Mouse (Mus musculus): Measurements from ENCODE around the gene Cip2a.

DNA sequence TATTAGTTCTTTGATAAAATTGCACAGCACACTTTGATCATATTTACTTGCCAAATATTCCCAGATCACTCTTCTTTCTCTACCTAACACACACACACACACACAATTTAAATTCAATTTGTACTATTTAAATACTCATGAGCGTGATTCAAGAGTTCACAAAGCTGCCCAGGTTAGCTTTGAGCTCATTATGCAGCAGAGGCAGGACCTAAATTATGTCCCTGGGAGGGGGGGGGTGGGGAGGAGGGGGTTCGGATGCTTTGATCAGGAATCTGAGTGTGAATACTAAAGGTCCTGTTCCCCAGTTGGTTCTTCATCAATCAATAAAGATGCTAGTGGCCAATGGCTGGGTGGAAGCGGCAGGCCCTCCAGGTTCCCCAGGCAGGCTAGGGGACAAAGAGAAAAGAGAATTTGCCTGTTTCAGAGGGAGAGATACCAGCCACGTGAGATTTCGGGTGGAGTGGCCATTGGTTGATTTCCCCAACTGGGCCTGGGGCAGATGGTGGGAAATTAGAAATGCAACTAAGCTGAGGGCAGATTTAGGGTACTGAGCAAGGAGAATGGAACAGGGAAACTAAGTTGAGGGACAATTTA is 8.9 kb upstream of the Cip2a start:
- TF ChIP-seq CTCF (IDR thresholded peaks at IDR 0.05; ENCODE audit: low read depth, low read length) (no peak), POLR2A (IDR thresholded peaks at IDR 0.05; ENCODE audit: extremely low read depth, insufficient read depth, low read length) (no peak)
